Mouse (Mus musculus): ENCODE results near the gene Aipl1. TPM values are rescaled to one million over a fixed set of nuclear protein-coding genes. Genes with fewer than 3 reads are reported as not detected.

The Aipl1 gene
- total and polyA plus RNA-seq, 3 experiments, result 0.04 TPM; not detected in 2

DNA sequence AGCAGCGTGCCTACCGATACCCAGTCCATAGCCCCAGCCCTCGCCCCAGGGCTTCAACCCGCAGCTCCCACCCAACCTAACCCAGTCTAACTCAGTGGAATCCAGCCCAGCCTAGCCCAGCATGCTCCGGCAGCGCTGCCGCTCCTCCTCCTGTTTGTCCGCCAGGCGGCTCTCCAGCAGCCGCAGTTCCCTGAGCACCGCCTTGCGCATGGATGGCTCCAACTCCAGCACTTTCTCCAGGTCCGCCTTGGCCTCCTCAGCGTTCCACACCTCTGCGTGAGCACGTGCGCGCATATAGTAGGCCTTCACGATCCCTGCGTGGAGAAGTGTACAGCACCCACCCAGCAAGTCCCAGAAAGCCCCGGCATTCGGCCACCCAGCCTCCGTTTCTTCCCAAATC lies 8.2 kb downstream of the Aipl1 start:
- no peak overlapping the region for H3K4me3 ChIP-seq

GRCm38 (mm10) chr11:72027836-72028235 lies 9.5 kb downstream of the Aipl1 start:
- Histone ChIP-seq H3K9ac (ENCODE audit: low read depth, low read length) (no peak overlapping the region), H3K79me2 (replicated peaks; ENCODE audit: control insufficient read depth, insufficient read depth, low read length) (no peaks in the 10 kb centered on the region), H3K36me3 (ENCODE audit: control insufficient read depth, insufficient read depth, low read length) (no peaks in the 10 kb centered on the region), H3K27ac (no peak overlapping the region), H3K4me3 (no peak overlapping the region), H3K27me3 (ENCODE audit: control insufficient read depth, insufficient read depth, low read length) (no peaks in the 10 kb centered on the region), H3K4me1 (ENCODE audit: control insufficient read depth, insufficient read depth, low read length) (no peaks in the 10 kb centered on the region)
- TF ChIP-seq EP300 (IDR thresholded peaks at IDR 0.05; ENCODE audit: insufficient read depth, low read depth, low read length) (no peak), CTCF (IDR thresholded peaks at IDR 0.05) (no peak), POLR2A (IDR thresholded peaks at IDR 0.05; ENCODE audit: insufficient read depth, low read depth, low read length) (no peak)
- 77% methylated on average over 9 of the region's 9 CpGs for WGBS
- intact Hi-C loops (cut with DNase I), result no loop called here
- DNase-seq, result no peak

More for the DNA sequence above, 8.2 kb downstream of the Aipl1 start:
- Histone ChIP-seq H3K4me1 (ENCODE audit: control insufficient read depth, insufficient read depth, low read length) (no peaks in the 10 kb centered on the region), H3K36me3 (ENCODE audit: control insufficient read depth, insufficient read depth, low read length) (no peaks in the 10 kb centered on the region), H3K9ac (ENCODE audit: low read depth, low read length) (no peak overlapping the region), H3K79me2 (replicated peaks; ENCODE audit: control insufficient read depth, insufficient read depth, low read length) (no peaks in the 10 kb centered on the region), H3K27me3 (ENCODE audit: control insufficient read depth, insufficient read depth, low read length) (no peaks in the 10 kb centered on the region), H3K27ac (no peak overlapping the region)
- intact Hi-C loops (cut with DNase I), result no loop called here
- DNase-seq, result no peak
- WGBS, result 21% methylated on average over 23 of the region's 23 CpGs
- TF ChIP-seq CTCF (IDR thresholded peaks at IDR 0.05) (peak; percentile 55), EP300 (IDR thresholded peaks at IDR 0.05; ENCODE audit: insufficient read depth, low read depth, low read length) (no peak)

GRCm38 (mm10) chr11:72026516-72026915 lies 10.8 kb downstream of the Aipl1 start:
- 86% methylated on average over 9 of the region's 9 CpGs for WGBS
- H3K36me3 ChIP-seq (ENCODE audit: control insufficient read depth, insufficient read depth, low read length), result no peaks in the 10 kb centered on the region
- no peaks in the 10 kb centered on the region for H3K27me3 ChIP-seq (ENCODE audit: control insufficient read depth, insufficient read depth, low read length)
- no peak for TF ChIP-seq CTCF (IDR thresholded peaks at IDR 0.05)
- TF ChIP-seq POLR2A (IDR thresholded peaks at IDR 0.05; ENCODE audit: insufficient read depth, low read depth, low read length), result no peak
- no peak for TF ChIP-seq EP300 (IDR thresholded peaks at IDR 0.05; ENCODE audit: insufficient read depth, low read depth, low read length)
- intact Hi-C loops (cut with DNase I), result no loop called here
- no peak overlapping the region for H3K27ac ChIP-seq
- no peaks in the 10 kb centered on the region for H3K4me1 ChIP-seq (ENCODE audit: control insufficient read depth, insufficient read depth, low read length)
- no peak overlapping the region for H3K4me3 ChIP-seq
- H3K79me2 ChIP-seq (replicated peaks; ENCODE audit: control insufficient read depth, insufficient read depth, low read length), result no peaks in the 10 kb centered on the region
- no peak overlapping the region for H3K9ac ChIP-seq (ENCODE audit: low read depth, low read length)
- no peak for DNase-seq

DNA sequence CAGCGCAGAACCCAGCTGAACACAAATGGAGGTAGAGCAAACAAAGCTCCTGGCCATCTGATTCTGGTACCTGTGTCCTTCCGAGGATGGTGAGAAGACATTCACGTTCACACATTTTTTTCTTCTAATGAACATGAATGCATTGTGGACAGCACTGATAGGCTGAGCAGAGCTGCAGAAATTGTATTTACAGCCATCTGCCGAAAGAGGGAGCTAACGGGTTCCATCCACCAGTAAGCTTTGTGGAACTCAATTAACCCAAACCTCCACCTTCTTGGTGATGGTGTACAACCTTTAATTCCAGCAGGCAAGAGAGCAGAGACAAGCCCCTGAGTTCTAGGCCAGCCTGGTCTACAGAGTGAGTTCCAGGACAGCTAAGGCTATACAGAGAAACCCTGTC lies 11.5 kb downstream of the Aipl1 start:
- Histone ChIP-seq H3K27me3 (ENCODE audit: control insufficient read depth, insufficient read depth, low read length) (no peaks in the 10 kb centered on the region), H3K36me3 (ENCODE audit: control insufficient read depth, insufficient read depth, low read length) (no peaks in the 10 kb centered on the region), H3K79me2 (replicated peaks; ENCODE audit: control insufficient read depth, insufficient read depth, low read length) (no peaks in the 10 kb centered on the region), H3K9ac (ENCODE audit: low read depth, low read length) (no peak overlapping the region), H3K4me1 (ENCODE audit: control insufficient read depth, insufficient read depth, low read length) (no peaks in the 10 kb centered on the region), H3K27ac (no peak overlapping the region), H3K4me3 (no peak overlapping the region)
- intact Hi-C loops (cut with DNase I), result no loop called here
- no peak for DNase-seq
- WGBS, result 33% methylated on average over 5 of the region's 5 CpGs
- TF ChIP-seq EP300 (IDR thresholded peaks at IDR 0.05; ENCODE audit: insufficient read depth, low read depth, low read length), result no peak
- peak; percentile 64 for TF ChIP-seq CTCF (IDR thresholded peaks at IDR 0.05)

DNA sequence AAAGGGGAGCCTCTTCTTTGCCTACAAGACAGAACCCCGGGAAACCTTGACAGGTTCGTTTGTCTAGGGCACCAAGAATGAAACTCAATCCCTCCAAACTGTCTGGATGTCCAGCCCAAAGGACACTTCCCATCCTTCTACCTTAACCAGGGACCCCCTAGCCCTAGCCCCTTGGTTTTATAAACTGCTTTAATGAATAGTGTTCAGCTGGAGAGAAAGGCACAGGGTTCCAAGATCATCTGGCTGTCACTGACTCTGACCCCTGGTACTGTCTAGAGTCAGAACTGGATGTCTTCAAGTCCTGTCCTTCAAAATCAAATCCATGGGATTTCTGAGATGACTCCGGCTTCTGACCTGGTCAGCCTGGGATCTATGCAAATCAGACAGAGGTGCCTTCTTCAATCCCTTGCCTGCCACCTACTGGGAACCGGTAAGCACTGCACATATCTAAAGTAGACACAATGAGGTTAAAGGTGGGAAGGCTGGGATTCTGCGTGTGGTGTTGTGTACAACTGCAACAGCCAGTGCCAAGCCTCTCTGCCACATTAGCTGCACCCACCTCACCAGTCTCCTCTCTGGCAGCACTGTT lies 13.0 kb downstream of the Aipl1 start:
- Histone ChIP-seq H3K79me2 (replicated peaks; ENCODE audit: control insufficient read depth, insufficient read depth, low read length) (no peaks in the 10 kb centered on the region), H3K9ac (ENCODE audit: low read depth, low read length) (no peak overlapping the region), H3K36me3 (ENCODE audit: control insufficient read depth, insufficient read depth, low read length) (no peaks in the 10 kb centered on the region), H3K27me3 (ENCODE audit: control insufficient read depth, insufficient read depth, low read length) (no peaks in the 10 kb centered on the region), H3K4me3 (no peak overlapping the region), H3K27ac (no peak overlapping the region), H3K4me1 (ENCODE audit: control insufficient read depth, insufficient read depth, low read length) (no peaks in the 10 kb centered on the region)
- TF ChIP-seq CTCF (IDR thresholded peaks at IDR 0.05) (peak; percentile 93), EP300 (IDR thresholded peaks at IDR 0.05; ENCODE audit: insufficient read depth, low read depth, low read length) (0 out of 2 replicates have a peak, but pooled peaks have one; percentile 48), POLR2A (IDR thresholded peaks at IDR 0.05; ENCODE audit: insufficient read depth, low read depth, low read length) (no peak)
- WGBS, result 24% methylated on average over 5 of the region's 5 CpGs
- intact Hi-C loops (cut with DNase I), result loop anchor here (1.0 to 5.0 kb wide), 3 partner anchors 33 to 687 kb away; no protein-coding TSS in a partner anchor
- peak; percentile 52 to 58 for DNase-seq

GRCm38 (mm10) chr11:72023581-72023980 lies 13.7 kb downstream of the Aipl1 start:
- Histone ChIP-seq H3K79me2 (replicated peaks; ENCODE audit: control insufficient read depth, insufficient read depth, low read length) (no peaks in the 10 kb centered on the region), H3K4me3 (no peak overlapping the region), H3K4me1 (ENCODE audit: control insufficient read depth, insufficient read depth, low read length) (no peaks in the 10 kb centered on the region), H3K27ac (no peak overlapping the region), H3K36me3 (ENCODE audit: control insufficient read depth, insufficient read depth, low read length) (no peaks in the 10 kb centered on the region), H3K9ac (ENCODE audit: low read depth, low read length) (no peak overlapping the region), H3K27me3 (ENCODE audit: control insufficient read depth, insufficient read depth, low read length) (no peaks in the 10 kb centered on the region)
- WGBS, result 30% methylated on average over 10 of the region's 10 CpGs
- intact Hi-C loops (cut with DNase I), result loop anchor here (5.0 kb wide), 2 partner anchors 346 to 686 kb away; no protein-coding TSS in a partner anchor
- TF ChIP-seq POLR2A (IDR thresholded peaks at IDR 0.05; ENCODE audit: insufficient read depth, low read depth, low read length) (no peak), CTCF (IDR thresholded peaks at IDR 0.05) (peak; percentile 50), EP300 (IDR thresholded peaks at IDR 0.05; ENCODE audit: insufficient read depth, low read depth, low read length) (no peak)
- DNase-seq, result no peak
